Mouse (Mus musculus): ENCODE measurements around the gene Fam181b.

DNA sequence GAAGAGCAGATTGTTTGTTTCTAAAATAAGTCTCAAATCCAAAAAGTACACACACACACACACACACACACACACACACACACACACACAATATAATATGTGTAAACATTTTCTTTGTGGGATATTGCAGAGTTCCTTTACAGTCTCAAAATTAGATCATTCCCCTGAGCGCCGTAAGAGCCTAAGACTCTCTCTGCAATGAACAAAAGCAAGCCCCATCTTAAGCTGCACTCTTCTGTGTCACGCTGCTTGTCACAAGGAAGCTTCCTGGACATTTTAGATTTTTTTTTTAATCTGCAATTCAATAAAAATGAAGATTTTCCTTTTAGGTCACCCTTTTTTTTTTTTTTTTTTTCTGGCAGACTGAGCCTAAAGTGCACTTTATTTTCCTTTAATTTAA is 17.9 kb upstream of the Fam181b start:
- TF ChIP-seq POLR2A (IDR thresholded peaks at IDR 0.05; ENCODE audit: low read depth, low read length): no peak
- TF ChIP-seq CTCF (IDR thresholded peaks at IDR 0.05; ENCODE audit: extremely low read depth, insufficient read depth, insufficient read length, insufficient replicate concordance): no peak
